Mouse (Mus musculus) lung, adult 2 months (tissue): Measurements from ENCODE around the gene Ube3c.

Source experiments
- CTCF ChIP-seq: fragments of 200-500 bp; IDR thresholded peaks from 2 replicates; pipeline ENCODE4 v1.5.1; 2011; ENCODE audit warnings: mild to moderate bottlenecking, low read length, control low read depth; ENCODE audit not compliant: insufficient read depth
- POLR2A ChIP-seq: fragments of 200-500 bp; IDR thresholded peaks from 2 replicates; pipeline ENCODE4 v1.6.1; 2011; ENCODE audit warnings: low read depth, mild to moderate bottlenecking, control low read depth, low read length, borderline replicate concordance; ENCODE audit errors: extremely low read depth

- TF ChIP-seq POLR2A (no peak), CTCF (no peak)
These were observed 37.5 kb downstream of the Ube3c start for GRCm38 (mm10) chr5:29606546-29606945.
